Mouse (Mus musculus): ENCODE measurements around the gene Srrm4.

DNA sequence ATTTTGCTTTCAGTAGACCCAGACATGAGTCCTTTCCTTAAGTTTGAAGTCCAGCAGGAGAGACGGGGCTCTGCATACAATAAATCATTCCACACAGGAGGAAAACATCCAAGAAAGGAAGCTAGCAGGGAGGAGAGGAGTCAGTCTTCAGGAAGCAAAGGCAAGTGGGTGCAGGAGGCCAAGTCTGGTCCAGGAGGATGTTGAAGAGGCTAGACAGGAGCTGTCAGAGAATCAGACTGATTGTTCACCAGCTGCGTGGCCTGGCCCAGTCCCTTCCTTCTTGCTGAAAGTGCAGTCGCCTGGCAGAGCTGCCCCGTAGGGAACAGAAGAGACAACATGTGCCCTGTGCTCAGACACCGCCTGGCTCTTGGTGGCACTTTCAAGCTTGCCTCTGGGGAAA, 100.8 kb downstream of the Srrm4 start:
- no peak for TF ChIP-seq EP300 (IDR thresholded peaks at IDR 0.05; ENCODE audit: low read depth)
- no peak for TF ChIP-seq CTCF (IDR thresholded peaks at IDR 0.05; ENCODE audit: low read depth)
